Mouse (Mus musculus) megakaryocyte, adult 5-6 weeks (primary cell): ENCODE measurements around the gene Alkbh4. TPM values are rescaled to one million over a fixed set of nuclear protein-coding genes. Genes with fewer than 3 reads are reported as not detected.

Source experiments
- ATAC-seq: 2 replicates; pipeline ENCODE4 v1.8.0; 2016; ENCODE audit warnings: mild to moderate bottlenecking, inconsistent platforms; ENCODE audit not compliant: poor library complexity, severe bottlenecking
- total RNA-seq, 2 experiments: library from RNA; stranded (forward) in 1 of 2; stranded (reverse) in 1 of 2; fragments of 153-499, 151-499 nt in 1 of 2; fragments of 221-1000, 200-1000 nt in 1 of 2; gene quantifications; 2 replicates each; pipeline versions ENCODE4 v1.2.3 to v1.2.4; 2015 to 2017

Alkbh4 gene
- total RNA-seq, 2 experiments from 2014 or later = 11.2 to 14.0 TPM

GRCm38 (mm10) chr5:136179594-136179993 is 43.6 kb downstream of the Alkbh4 start:
- peak; percentile 92 for ATAC-seq

- no peak for ATAC-seq
Observed at GRCm38 (mm10) chr5:136181197-136181596, 45.3 kb downstream of the Alkbh4 start.

DNA sequence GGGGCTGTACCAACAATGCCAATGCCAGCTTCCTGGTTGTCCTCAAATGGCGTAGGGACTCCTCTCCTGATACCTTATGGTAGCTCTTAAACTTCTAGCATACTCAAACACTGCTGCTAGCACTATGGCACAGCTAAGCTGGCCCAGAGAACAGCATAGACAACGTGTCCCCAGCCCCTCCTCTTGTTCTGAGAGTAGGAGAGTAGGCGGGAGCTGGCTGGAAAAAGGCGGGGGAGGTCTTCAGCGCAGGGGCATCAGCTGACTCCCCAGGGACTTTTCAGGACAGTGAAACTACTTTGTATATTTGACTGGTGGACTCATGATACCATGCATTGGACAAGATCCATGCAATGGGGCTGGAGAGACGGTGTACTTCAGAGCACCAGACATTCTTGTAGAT is 46.1 kb downstream of the Alkbh4 start:
- no peak for ATAC-seq

GRCm38 (mm10) chr5:136182830-136183229 is 46.9 kb downstream of the Alkbh4 start:
- ATAC-seq = no peak

GRCm38 (mm10) chr5:136183766-136184165 is 47.8 kb downstream of the Alkbh4 start:
- ATAC-seq = no peak

- peak; percentile 92 for ATAC-seq
Observed at GRCm38 (mm10) chr5:136186723-136187122, 50.8 kb downstream of the Alkbh4 start.

Other genes starting within 250 kb of the Alkbh4 start
- gene Hspb1, start 248.2 kb upstream of the Alkbh4 start, total RNA-seq (2015) = not detected in 2 replicates
- gene Hspb1, start 248.2 kb upstream of the Alkbh4 start, total RNA-seq (2017) = not detected in 2 replicates
- 124 and 141 TPM in 2 replicates for gene Ywhag, start 201.5 kb upstream of the Alkbh4 start, total RNA-seq (2015)
- gene Ywhag, start 201.5 kb upstream of the Alkbh4 start, total RNA-seq (2017) = 72.4 and 88.1 TPM in 2 replicates
- gene Ssc4d, start 161.6 kb upstream of the Alkbh4 start, total RNA-seq (2015) = 17.1 and 19.9 TPM in 2 replicates
- 6.0 and 7.4 TPM in 2 replicates for gene Ssc4d, start 161.6 kb upstream of the Alkbh4 start, total RNA-seq (2017)
- 0.20 TPM in 1 of 2 replicates, not detected in the other for gene Zp3, start 156.0 kb upstream of the Alkbh4 start, total RNA-seq (2015)
- gene Zp3, start 156.0 kb upstream of the Alkbh4 start, total RNA-seq (2017) = not detected in 2 replicates
- gene Dtx2, start 141.3 kb upstream of the Alkbh4 start, total RNA-seq (2015) = 26.3 and 30.3 TPM in 2 replicates
- gene Dtx2, start 141.3 kb upstream of the Alkbh4 start, total RNA-seq (2017) = 10.9 and 12.4 TPM in 2 replicates
- gene Upk3b, start 97.7 kb upstream of the Alkbh4 start, total RNA-seq (2015) = not detected in 2 replicates
- gene Upk3b, start 97.7 kb upstream of the Alkbh4 start, total RNA-seq (2017) = not detected in 2 replicates
- gene Upk3bl, start 81.7 kb upstream of the Alkbh4 start, total RNA-seq (2015) = not detected in 2 replicates
- not detected in 2 replicates for gene Upk3bl, start 81.7 kb upstream of the Alkbh4 start, total RNA-seq (2017)
- 36.2 and 40.9 TPM in 2 replicates for gene Rasa4, start 52.2 kb upstream of the Alkbh4 start, total RNA-seq (2015)
- gene Rasa4, start 52.2 kb upstream of the Alkbh4 start, total RNA-seq (2017) = 26.0 and 33.8 TPM in 2 replicates
- 94.7 and 103 TPM in 2 replicates for gene Polr2j, start 19.5 kb upstream of the Alkbh4 start, total RNA-seq (2015)
- gene Polr2j, start 19.5 kb upstream of the Alkbh4 start, total RNA-seq (2017) = 105 and 117 TPM in 2 replicates
- gene Lrwd1, start 72 bp upstream of the Alkbh4 start, total RNA-seq (2015) = 12.3 and 16.0 TPM in 2 replicates
- gene Lrwd1, start 72 bp upstream of the Alkbh4 start, total RNA-seq (2017) = 40.9 and 58.5 TPM in 2 replicates
- gene Orai2, start 34.6 kb downstream of the Alkbh4 start, total RNA-seq (2015) = 26.1 and 26.5 TPM in 2 replicates
- gene Orai2, start 34.6 kb downstream of the Alkbh4 start, total RNA-seq (2017) = 42.8 and 48.1 TPM in 2 replicates
- gene Prkrip1, start 62.8 kb downstream of the Alkbh4 start, total RNA-seq (2015) = 8.7 and 15.7 TPM in 2 replicates
- gene Prkrip1, start 62.8 kb downstream of the Alkbh4 start, total RNA-seq (2017) = 46.0 and 50.7 TPM in 2 replicates
- 28.7 and 32.9 TPM in 2 replicates for gene Sh2b2, start 110.4 kb downstream of the Alkbh4 start, total RNA-seq (2015)
- 13.3 and 15.1 TPM in 2 replicates for gene Sh2b2, start 110.4 kb downstream of the Alkbh4 start, total RNA-seq (2017)